Mouse (Mus musculus) neural tube, embryonic 15.5 days (tissue): Measurements from ENCODE around the gene Armc2. TPM values are rescaled to one million over a fixed set of nuclear protein-coding genes. Genes with fewer than 3 reads are reported as not detected.

Experiments
- ATAC-seq: fragments of 200-750 bp; cut with Nextera tagmentation; 2 replicates; pipeline ENCODE4 v1.8.0; 2017; ENCODE audit warnings: mild to moderate bottlenecking, moderate TSS enrichment, moderate library complexity; ENCODE audit not compliant: low FRiP score
- H3K27ac ChIP-seq: fragments of 300-500 bp; sonication (generic); replicated peaks from 2 replicates; pipeline ENCODE4 v1.5.1; 2015; ENCODE audit warnings: mild to moderate bottlenecking, inconsistent platforms
- H3K27me3 ChIP-seq: fragments of 300-500 bp; sonication (generic); replicated peaks from 2 replicates; pipeline ENCODE4 v1.6.1; 2015; ENCODE audit warnings: inconsistent platforms
- H3K36me3 ChIP-seq: fragments of 300-500 bp; sonication (generic); 2 replicates; pipeline ENCODE4 v1.6.1; 2015; ENCODE audit warnings: inconsistent platforms
- H3K4me1 ChIP-seq: fragments of 300-500 bp; sonication (generic); 2 replicates; pipeline ENCODE4 v1.6.1; 2015; ENCODE audit warnings: inconsistent platforms
- H3K4me2 ChIP-seq: fragments of 300-500 bp; sonication (generic); 2 replicates; pipeline ENCODE4 v1.6.1; 2015; ENCODE audit warnings: inconsistent platforms, mild to moderate bottlenecking, moderate library complexity
- H3K4me3 ChIP-seq: fragments of 300-500 bp; sonication (generic); replicated peaks from 2 replicates; pipeline ENCODE4 v1.5.1; 2015; ENCODE audit warnings: mild to moderate bottlenecking, inconsistent platforms
- H3K9ac ChIP-seq: fragments of 300-500 bp; sonication (generic); replicated peaks from 2 replicates; pipeline ENCODE4 v1.6.1; 2015; ENCODE audit warnings: mild to moderate bottlenecking, inconsistent platforms
- H3K9me3 ChIP-seq: fragments of 300-500 bp; sonication (generic); replicated peaks from 2 replicates; pipeline ENCODE4 v1.6.1; 2016; ENCODE audit warnings: inconsistent platforms
- WGBS: fragments of 180-500 bp; shearing (Covaris S2); methylation state at CpG from one replicate; pipeline ENCODE4 v1.1.7; 2015; ENCODE audit warnings: mixed read lengths; 5-methylcytosine and 5-hydroxymethylcytosine counted together
- polyA plus RNA-seq: library from polyadenylated mRNA; unstranded; fragments of >200 nt; fragmentation: Nextera tagmentation; extraction: Ambion mirVana; gene quantifications from 2 replicates; pipeline ENCODE4 v1.2.1, GENCODE M21; 2015

The Armc2 gene
- polyA plus RNA-seq, 1 experiment from 2014 or later: 10.2 TPM

DNA sequence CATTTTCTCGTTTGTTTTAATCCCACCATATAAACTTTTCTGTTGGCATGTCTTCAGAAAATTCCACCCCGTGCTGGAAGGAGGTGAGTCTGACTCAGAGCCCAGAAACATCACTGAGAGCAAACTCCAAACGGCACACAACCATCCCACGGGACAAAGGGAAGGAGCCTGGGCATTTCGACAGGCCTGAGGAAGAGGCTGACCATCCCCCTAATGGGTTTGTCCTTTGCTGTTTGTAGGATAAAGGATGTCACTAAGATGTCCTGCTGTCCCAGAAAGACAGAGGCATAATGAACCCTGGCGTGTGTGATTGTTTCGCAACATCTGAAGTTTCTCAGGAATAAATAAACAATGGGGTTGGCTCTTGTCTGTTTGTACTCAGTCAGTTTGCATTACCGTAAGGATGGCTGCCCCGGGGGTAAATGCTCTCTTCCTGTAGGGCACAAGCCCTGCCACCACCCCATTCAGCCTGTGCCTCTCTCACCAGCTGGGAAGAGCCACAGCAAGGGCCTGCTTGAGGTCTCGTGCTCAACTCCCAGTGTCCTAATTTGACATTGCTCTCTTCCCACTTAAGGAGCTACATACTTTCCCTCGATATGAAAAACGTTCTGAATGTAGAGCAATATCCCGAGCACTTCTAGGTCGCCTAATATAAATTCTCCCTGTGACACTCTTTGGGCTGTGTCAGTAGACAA lies 26.7 kb downstream of the Armc2 start:
- Histone ChIP-seq H3K4me2 (no peak overlapping the region), H3K4me1 (no peaks in the 10 kb centered on the region), H3K9ac (no peak overlapping the region), H3K27ac (no peak overlapping the region), H3K9me3 (no peaks in the 10 kb centered on the region), H3K4me3 (no peak overlapping the region), H3K36me3 (no peaks in the 10 kb centered on the region), H3K27me3 (no peaks in the 10 kb centered on the region)
- WGBS: 25% methylated on average over 14 of the region's 14 CpGs
- no peak for ATAC-seq

DNA sequence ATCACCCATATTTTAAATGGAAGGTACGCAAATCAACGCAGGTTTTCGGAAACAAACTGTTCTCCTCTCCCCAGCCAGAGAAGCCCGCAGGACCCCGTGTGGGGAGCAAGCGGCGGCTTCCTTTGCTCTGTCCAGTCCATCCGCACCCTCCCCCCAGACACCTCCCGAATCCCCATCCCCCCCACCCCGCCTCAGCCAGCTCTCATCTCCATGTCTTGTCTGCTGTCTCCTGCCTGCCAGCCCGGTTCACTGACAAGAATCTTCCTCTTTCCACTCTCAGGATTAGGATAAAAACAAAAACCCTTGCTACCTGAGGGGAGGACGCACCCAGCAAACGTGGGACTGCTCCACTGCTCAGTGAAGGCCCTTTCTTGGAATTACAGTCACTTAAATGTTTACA lies 27.3 kb downstream of the Armc2 start:
- 38% methylated on average over 13 of the region's 13 CpGs for WGBS
- H3K27ac ChIP-seq: no peak overlapping the region
- H3K9ac ChIP-seq: no peak overlapping the region
- no peak overlapping the region for H3K4me2 ChIP-seq
- no peak for ATAC-seq
- H3K9me3 ChIP-seq: no peaks in the 10 kb centered on the region
- H3K4me3 ChIP-seq: no peak overlapping the region
- H3K27me3 ChIP-seq: no peaks in the 10 kb centered on the region
- H3K36me3 ChIP-seq: no peaks in the 10 kb centered on the region
- no peaks in the 10 kb centered on the region for H3K4me1 ChIP-seq

DNA sequence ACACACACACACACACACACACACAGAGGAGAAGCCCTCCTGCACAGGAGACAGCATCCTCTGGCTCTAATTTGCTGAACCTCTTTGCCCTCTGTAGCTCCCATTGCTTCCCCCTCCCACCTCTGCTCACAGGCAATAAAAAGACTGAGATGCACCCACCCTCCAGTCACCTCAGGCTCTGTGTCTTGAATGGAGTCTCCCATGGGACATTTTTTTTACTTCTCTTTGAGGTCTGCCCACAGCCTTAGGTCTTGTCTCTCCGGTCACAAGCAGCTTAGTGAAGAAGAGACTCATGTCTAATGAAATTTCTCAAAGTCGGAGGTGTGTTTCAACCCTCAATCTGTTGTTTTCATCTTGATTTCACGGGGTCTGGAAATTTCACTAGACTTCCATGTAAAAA lies 29.3 kb downstream of the Armc2 start:
- Histone ChIP-seq H3K4me3 (no peak overlapping the region), H3K4me2 (no peak overlapping the region), H3K36me3 (no peaks in the 10 kb centered on the region), H3K27me3 (no peaks in the 10 kb centered on the region), H3K4me1 (no peaks in the 10 kb centered on the region), H3K27ac (no peak overlapping the region), H3K9me3 (no peaks in the 10 kb centered on the region), H3K9ac (no peak overlapping the region)
- ATAC-seq: no peak
- 91% methylated on average over 3 of the region's 3 CpGs for WGBS

DNA sequence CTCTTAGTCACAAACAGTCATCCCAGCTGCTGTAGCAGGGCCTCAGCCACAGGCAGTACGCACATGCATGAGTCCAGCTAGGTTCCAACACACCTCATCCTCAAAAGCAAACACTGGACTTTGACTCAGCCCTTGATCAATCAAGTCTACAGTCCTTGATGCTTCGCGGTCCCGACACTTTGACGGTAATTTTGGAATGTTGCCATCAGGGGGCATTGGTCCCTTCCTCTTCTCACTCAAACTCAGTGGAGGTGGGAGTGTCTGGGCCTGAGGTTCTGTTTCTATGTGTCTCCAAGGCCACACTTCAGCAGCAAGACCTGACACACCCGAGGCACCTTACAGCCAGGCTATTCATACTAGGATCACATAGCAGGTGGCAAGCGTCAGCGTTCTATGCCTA lies 32.1 kb downstream of the Armc2 start:
- no peak overlapping the region for H3K4me3 ChIP-seq
- no peak overlapping the region for H3K4me2 ChIP-seq
- whole genome bisulfite sequencing: 87% methylated on average over 8 of the region's 8 CpGs
- ATAC-seq: no peak
- H3K9me3 ChIP-seq: no peaks in the 10 kb centered on the region
- no peak overlapping the region for H3K9ac ChIP-seq
- no peaks in the 10 kb centered on the region for H3K36me3 ChIP-seq
- no peak overlapping the region for H3K27ac ChIP-seq
- H3K4me1 ChIP-seq: no peaks in the 10 kb centered on the region
- no peaks in the 10 kb centered on the region for H3K27me3 ChIP-seq

DNA sequence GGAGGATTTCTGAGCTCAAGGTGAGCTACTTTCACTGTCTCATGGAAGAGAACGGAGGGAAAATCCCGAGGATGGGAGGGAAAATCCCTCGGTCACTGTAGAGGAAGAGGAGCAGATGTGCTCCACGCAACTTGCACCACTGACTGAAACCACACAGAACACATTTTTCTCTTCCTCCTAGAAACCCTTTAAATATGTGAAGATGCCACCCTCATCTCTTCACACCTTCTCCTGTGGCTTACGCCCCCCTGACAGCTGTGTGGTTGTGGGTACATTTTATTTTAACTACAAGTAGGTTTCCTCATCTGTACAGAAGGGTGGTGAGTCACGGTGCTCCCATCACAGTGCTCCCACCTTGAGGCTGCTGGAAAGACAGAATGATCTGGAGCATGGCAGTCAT lies 34.0 kb downstream of the Armc2 start:
- Histone ChIP-seq H3K4me3 (no peak overlapping the region), H3K9ac (no peak overlapping the region), H3K27me3 (no peaks in the 10 kb centered on the region), H3K4me1 (no peaks in the 10 kb centered on the region), H3K36me3 (no peaks in the 10 kb centered on the region), H3K4me2 (no peak overlapping the region), H3K27ac (no peak overlapping the region), H3K9me3 (no peaks in the 10 kb centered on the region)
- ATAC-seq: no peak
- WGBS: 89% methylated on average over 6 of the region's 6 CpGs

DNA sequence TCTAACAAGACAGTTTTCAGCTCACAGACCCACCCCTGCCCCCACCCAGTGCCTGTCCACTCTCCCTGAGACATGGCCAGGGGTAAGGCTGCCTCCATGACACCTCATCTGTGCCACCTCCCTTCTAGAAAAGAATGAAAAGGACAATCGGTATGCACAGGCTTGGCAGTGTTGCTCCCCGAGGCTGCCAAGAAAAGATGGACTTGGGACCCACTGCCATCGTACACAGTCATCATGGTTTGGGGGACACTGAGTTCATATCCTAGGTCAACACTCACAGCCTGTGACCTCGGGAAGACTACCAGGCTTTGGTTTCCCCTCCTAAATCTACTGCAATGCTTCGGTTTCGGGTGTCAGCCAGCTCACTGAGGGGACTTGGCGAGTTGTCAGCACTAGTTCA lies 35.4 kb downstream of the Armc2 start:
- no peak for ATAC-seq
- Histone ChIP-seq H3K27ac (no peak overlapping the region), H3K27me3 (no peaks in the 10 kb centered on the region), H3K4me1 (no peaks in the 10 kb centered on the region), H3K9me3 (no peaks in the 10 kb centered on the region), H3K4me3 (no peak overlapping the region), H3K36me3 (no peaks in the 10 kb centered on the region), H3K4me2 (no peak overlapping the region), H3K9ac (no peak overlapping the region)
- 77% methylated on average over 7 of the region's 7 CpGs for WGBS

DNA sequence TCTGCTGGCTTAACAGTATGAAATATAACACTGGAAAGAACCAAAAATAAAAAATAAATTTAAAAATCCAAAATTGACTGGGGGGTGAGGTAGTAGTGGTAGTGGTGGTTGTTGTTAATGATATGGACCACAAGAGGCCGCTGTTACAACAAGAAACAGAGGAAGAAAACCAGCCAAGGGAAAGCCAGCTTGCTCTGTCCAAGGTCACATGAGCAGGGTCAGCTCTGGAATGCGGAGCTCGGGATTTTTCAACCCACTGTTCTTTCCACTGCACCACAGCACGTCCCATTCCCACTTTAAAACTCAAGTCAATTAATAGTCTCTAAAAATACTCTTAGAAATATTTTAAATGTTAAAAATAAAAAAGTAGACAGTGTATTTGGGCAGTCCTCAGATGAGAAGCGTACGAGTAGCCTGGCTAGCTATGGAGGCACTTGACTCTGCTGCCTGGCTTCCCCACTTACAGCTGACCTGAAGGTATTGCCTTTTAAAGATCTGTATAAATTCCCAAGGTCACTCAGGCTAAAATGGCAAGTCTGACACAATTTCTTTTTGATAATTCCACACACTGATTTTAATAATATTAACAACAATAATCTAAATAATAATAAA lies 37.4 kb downstream of the Armc2 start:
- Histone ChIP-seq H3K9ac (no peak overlapping the region), H3K27me3 (no peaks in the 10 kb centered on the region), H3K4me1 (no peaks in the 10 kb centered on the region), H3K4me2 (0 out of 2 replicates have a peak overlapping the region, but pooled peaks have one; percentile 17), H3K36me3 (no peaks in the 10 kb centered on the region), H3K4me3 (no peak overlapping the region), H3K9me3 (no peaks in the 10 kb centered on the region), H3K27ac (no peak overlapping the region)
- 26% methylated on average over 6 of the region's 6 CpGs for WGBS
- ATAC-seq: peak; percentile 72; the same call in 1 of the 2 replicates

DNA sequence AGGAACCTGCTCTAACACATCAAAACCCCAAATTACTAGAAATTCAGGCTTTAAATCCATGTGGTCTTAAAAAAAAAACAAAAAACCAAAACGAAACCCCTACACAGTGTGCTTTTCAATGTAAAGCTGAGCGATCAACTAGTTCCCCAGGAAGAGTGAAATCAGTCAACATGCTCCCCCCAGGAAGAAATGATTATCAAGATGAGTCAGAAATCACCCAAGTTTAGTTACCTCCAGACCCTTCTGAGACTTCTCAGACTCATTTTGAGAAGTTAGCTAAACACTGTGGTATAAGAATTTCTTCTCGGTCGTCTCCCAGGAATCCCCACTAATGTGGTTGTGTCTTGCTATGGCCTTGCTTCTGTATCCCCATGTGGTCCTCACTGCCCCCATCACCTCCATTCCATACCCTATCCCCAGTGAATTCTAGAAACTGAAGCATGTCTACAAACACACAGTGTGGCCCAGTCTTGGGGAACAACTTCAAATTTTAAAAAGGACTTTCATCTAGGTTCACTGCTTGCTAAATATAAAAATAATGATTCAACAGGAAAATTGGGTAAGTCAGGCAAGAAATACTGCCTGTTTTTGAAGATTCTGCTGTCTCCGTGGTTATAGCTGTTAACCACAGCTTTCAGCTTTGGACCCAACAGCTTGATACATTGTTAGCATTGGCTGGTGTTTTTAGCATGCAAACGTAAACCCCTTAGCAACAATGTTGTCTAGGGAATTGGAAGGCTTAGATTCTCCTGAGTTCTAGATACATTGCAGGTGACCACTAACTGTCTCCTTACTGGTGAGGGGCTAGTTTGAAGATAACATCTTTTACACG lies 39.6 kb downstream of the Armc2 start:
- no peaks in the 10 kb centered on the region for H3K27me3 ChIP-seq
- WGBS: 81% methylated on average over 7 of the region's 7 CpGs
- H3K4me1 ChIP-seq: no peaks in the 10 kb centered on the region
- no peak overlapping the region for H3K27ac ChIP-seq
- no peak overlapping the region for H3K4me3 ChIP-seq
- no peaks in the 10 kb centered on the region for H3K36me3 ChIP-seq
- no peak for ATAC-seq
- no peaks in the 10 kb centered on the region for H3K9me3 ChIP-seq
- no peak overlapping the region for H3K4me2 ChIP-seq
- no peak overlapping the region for H3K9ac ChIP-seq

DNA sequence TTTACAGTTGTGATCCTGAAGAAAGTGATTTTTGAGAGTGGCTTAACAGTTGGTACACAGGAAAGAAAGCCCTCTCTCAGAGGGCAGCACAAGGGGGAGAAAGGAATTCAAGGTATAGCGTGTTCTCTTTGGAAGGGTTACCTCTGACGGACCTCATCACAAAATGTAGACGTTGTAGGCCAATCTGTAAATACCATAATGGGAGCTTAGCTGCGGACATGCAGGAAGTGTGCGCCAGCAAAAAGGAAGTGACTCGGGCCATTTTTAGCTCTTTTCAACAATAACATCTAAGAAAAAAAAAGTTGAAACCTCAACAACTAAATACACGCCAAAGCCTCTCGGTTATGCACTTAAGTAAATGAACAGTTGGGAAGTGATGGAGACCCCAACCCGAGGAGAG lies 45.6 kb downstream of the Armc2 start:
- no peak for ATAC-seq
- Histone ChIP-seq H3K27ac (no peak overlapping the region), H3K4me1 (no peaks in the 10 kb centered on the region), H3K4me2 (no peak overlapping the region), H3K9me3 (no peaks in the 10 kb centered on the region), H3K4me3 (no peak overlapping the region), H3K27me3 (no peaks in the 10 kb centered on the region), H3K9ac (no peak overlapping the region), H3K36me3 (no peaks in the 10 kb centered on the region)
- 86% methylated on average over 9 of the region's 9 CpGs for WGBS

DNA sequence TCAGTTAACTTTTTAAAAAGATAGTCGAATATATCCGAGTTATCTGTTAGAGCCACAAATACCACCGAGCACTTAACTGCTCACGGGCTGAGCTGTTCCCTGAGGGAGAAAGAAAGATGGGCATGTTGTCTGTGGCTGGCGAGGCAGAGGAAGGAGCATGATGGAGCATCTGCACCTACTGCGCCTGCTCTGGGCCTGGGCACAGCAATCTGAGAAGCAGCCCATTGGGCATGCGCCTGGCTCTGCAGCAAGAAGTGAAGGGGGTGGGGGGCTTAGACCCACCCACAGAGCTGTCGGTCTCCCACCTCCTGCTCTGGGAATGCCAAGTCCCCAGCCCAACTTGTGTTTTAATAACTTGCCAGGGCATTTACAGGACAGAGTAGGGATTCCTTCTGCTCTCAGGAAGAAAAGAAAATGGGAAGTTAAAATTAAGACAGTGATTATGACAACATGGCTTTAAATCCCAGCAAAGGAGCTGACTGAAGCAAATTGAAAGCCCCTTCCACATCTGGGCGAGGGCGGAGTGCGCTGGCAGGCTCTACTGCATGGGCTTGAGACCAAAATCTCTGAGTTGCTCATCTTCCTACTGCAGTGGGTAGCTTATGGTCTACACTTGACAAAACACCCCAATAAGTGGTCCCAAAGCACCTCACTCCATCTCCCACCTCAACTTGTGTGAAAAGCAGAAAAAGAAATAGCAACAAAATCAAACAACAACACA lies 50.2 kb downstream of the Armc2 start:
- no peak overlapping the region for H3K4me3 ChIP-seq
- no peaks in the 10 kb centered on the region for H3K9me3 ChIP-seq
- no peaks in the 10 kb centered on the region for H3K36me3 ChIP-seq
- H3K27ac ChIP-seq: no peak overlapping the region
- no peaks in the 10 kb centered on the region for H3K27me3 ChIP-seq
- H3K4me2 ChIP-seq: no peak overlapping the region
- ATAC-seq: no peak
- H3K9ac ChIP-seq: no peak overlapping the region
- H3K4me1 ChIP-seq: no peaks in the 10 kb centered on the region
- WGBS: 76% methylated on average over 11 of the region's 11 CpGs

DNA sequence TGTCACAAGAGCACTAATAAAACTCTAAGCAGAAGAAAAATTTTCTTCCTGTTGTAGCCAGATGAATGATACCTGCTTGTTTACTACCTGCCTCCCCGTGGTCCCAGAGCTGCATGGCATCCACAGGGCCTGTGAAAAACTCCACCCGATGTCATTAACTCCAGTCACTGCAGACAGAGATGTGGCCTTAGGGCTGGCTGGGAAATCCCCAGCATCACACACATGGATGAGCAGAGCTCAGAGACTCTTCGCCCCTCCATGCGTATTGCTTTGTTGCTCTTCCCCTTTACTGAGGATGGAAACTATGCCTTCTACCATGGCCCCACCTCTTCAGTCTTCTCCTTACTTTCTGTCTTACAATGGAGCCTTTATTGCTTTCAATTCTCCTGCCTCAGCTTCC lies 55.5 kb downstream of the Armc2 start:
- Histone ChIP-seq H3K9me3 (no peaks in the 10 kb centered on the region), H3K9ac (no peak overlapping the region), H3K36me3 (no peaks in the 10 kb centered on the region), H3K4me3 (no peak overlapping the region), H3K4me2 (no peak overlapping the region), H3K4me1 (no peaks in the 10 kb centered on the region), H3K27me3 (no peaks in the 10 kb centered on the region), H3K27ac (no peak overlapping the region)
- WGBS: 29% methylated on average over 4 of the region's 4 CpGs
- ATAC-seq: peak; percentile 35; the same call in 1 of the 2 replicates
